Mouse (Mus musculus) cerebellum, adult 2 months (tissue): ENCODE measurements around the gene Rab3d. TPM values are rescaled to one million over a fixed set of nuclear protein-coding genes. Genes with fewer than 3 reads are reported as not detected.
A peak's percentile ranks its signal among the peaks of the same experiment; 100 is the strongest.

Source experiments
- DNase-seq, 2 experiments: peaks; one replicate each; pipeline ENCODE4 v3.0.0; 2021
- H3K27ac ChIP-seq: fragments of 200-500 bp; 2 replicates; pipeline ENCODE4 v1.5.1; 2012; ENCODE audit warnings: low read length, control low read depth, inconsistent platforms; ENCODE audit not compliant: insufficient read depth
- H3K27me3 ChIP-seq: fragments of 200-500 bp; 2 replicates; pipeline ENCODE4 v1.6.1; 2012; ENCODE audit warnings: inconsistent platforms, mild to moderate bottlenecking, low read length, moderate library complexity; ENCODE audit not compliant: control insufficient read depth, insufficient read depth
- H3K4me1 ChIP-seq: fragments of 200-500 bp; 2 replicates; pipeline ENCODE4 v1.6.1; 2011; ENCODE audit warnings: low read length; ENCODE audit not compliant: control insufficient read depth, insufficient read depth
- H3K4me3 ChIP-seq: fragments of 200-500 bp; replicated peaks from 2 replicates; pipeline ENCODE3; 2011; ENCODE audit warnings: mild to moderate bottlenecking, low read depth, low read length, control low read depth; ENCODE audit not compliant: insufficient read depth
- CTCF ChIP-seq: fragments of 200-500 bp; IDR thresholded peaks from 2 replicates; pipeline ENCODE4 v1.5.1; 2011; ENCODE audit warnings: low read depth, mild to moderate bottlenecking, control low read depth, low read length, moderate library complexity, borderline replicate concordance; ENCODE audit not compliant: insufficient read depth
- POLR2A ChIP-seq: fragments of 200-500 bp; IDR thresholded peaks from 2 replicates; pipeline ENCODE4 v1.6.1; 2011; ENCODE audit warnings: low read length, control low read depth, borderline replicate concordance; ENCODE audit not compliant: insufficient read depth
- WGBS: fragments of 180-500 bp; shearing (Covaris S2); methylation state at CpG from one replicate; pipeline ENCODE4 v1.1.7; 2018; 5-methylcytosine and 5-hydroxymethylcytosine counted together
- polyA plus RNA-seq: library from polyadenylated mRNA; depleted of rRNA; stranded (reverse); fragments of >200 nt; gene quantifications from 2 replicates; pipeline ENCODE4 v1.2.3, GENCODE M21; 2012

Gene Rab3d
- polyA plus RNA-seq, 1 experiment = 13.9 TPM

GRCm38 (mm10) chr9:21959244-21959643 lies 41.3 kb upstream of the Rab3d start:
- Histone ChIP-seq H3K4me1 (peaks cover 12% of the 10 kb centered on the region), H3K4me3 (no peak overlapping the region), H3K27ac (no peak overlapping the region), H3K27me3 (no peaks in the 10 kb centered on the region)
- no peak for DNase-seq
- TF ChIP-seq POLR2A (no peak), CTCF (no peak)
- WGBS = 88% methylated on average over 7 of the region's 7 CpGs

DNA sequence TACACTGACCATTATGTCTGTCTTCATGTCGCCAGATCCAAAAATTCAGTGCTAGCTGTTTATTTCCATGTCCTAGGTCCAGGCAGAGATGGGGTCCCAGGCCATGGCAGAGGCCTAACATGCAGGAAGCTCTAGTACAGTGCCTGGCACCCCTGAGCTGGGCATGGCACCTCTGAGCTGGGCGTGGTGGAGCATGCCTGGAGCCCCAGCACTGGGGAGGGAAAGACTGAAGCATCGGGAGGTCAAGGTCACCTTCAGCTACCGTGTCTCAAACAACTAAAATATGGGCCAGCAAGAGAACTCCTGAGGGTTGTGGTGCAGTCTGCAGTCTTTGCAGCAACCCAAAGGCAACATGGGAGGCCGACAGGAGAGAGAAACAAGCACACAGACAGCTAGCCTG lies 40.4 kb upstream of the Rab3d start:
- H3K4me1 ChIP-seq = peaks cover 7% of the 10 kb centered on the region
- no peak for TF ChIP-seq CTCF
- TF ChIP-seq POLR2A = no peak
- no peak overlapping the region for H3K4me3 ChIP-seq
- DNase-seq = no peak
- WGBS = 83% methylated on average over 5 of the region's 5 CpGs
- no peak overlapping the region for H3K27ac ChIP-seq
- no peaks in the 10 kb centered on the region for H3K27me3 ChIP-seq

DNA sequence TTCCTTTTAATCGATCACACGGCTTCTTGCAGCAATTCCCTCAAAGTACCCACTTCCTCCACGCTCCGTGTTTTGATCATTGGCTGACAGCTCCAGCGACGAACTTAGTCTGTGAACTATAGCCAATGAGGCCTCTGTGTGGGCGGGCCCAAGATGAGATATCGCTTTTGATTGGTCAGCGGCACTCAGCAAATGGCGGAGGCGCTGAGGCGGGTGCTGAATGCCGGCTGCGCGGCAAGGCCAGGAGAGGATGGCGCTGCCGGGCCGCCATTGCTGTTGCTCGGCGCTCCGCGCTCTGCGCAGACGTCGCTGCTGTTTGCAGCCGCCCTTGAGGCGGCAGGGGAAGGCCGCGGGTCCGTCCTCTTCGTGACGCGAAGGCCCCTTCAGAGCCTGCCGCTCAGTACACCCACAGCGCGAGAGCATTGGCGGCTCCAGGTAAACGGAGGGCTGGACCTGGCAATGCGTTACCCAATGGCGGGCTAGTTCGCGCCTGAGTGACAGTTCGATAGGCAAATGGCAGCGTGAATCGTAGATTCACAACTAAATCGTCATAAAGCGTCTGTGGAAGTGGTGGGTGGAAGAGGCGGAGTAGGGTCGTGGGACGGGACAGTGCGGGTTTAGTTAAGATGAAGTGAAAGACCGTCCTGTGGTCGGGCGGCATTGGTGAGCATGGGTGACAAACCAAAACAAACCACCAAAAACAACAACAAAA lies 37.7 kb upstream of the Rab3d start, which contains the start of gene Swsap1:
TSS of gene Swsap1 (plus strand) at position 186 of the 712 bp plus-strand sequence.
- no peaks in the 10 kb centered on the region for H3K4me1 ChIP-seq
- H3K4me3 ChIP-seq = peak within 1 kb of the TSS; percentile 78
- no peaks in the 10 kb centered on the region for H3K27me3 ChIP-seq
- under 1% methylated on average over 54 of the region's 54 CpGs for WGBS
- TF ChIP-seq CTCF (no peak), POLR2A (peak; percentile 63)
- peak within 1 kb of the TSS; percentile 85 for H3K27ac ChIP-seq
- DNase-seq = peak; percentile 99 to 100

DNA sequence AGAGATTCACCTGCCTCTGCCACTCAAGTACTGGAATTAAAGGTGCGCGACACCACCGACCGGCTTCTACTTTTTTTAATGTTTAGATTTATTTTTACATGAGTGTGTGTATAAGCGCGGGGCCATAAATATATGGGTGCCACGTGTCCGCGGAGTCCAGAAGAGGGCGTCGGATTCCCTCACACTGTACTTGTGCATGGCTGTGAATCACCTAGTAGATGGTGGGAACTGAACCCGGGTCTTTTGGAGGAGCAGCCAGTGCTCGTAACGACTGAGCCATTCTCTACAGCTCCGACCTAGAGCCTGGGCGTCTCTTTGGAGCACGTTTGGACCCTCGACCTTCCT lies 37.2 kb upstream of the Rab3d start:
- Histone ChIP-seq H3K27me3 (no peaks in the 10 kb centered on the region), H3K4me3 (peak overlapping the region; percentile 78), H3K4me1 (no peaks in the 10 kb centered on the region), H3K27ac (0 out of 2 replicates have a peak overlapping the region, but pooled peaks have one; percentile 2)
- peak; percentile 52; the same call in 1 of the 2 replicates for TF ChIP-seq CTCF
- no peak for TF ChIP-seq POLR2A
- DNase-seq = no peak
- 2% methylated on average over 18 of the region's 18 CpGs for WGBS

- Histone ChIP-seq H3K4me3 (no peak overlapping the region), H3K27ac (no peak overlapping the region), H3K4me1 (no peaks in the 10 kb centered on the region), H3K27me3 (no peaks in the 10 kb centered on the region)
- peak in 1 of 2 experiments; percentile 39 for DNase-seq
- WGBS = 66% methylated on average over 3 of the region's 3 CpGs
- no peak for TF ChIP-seq POLR2A
Measured at GRCm38 (mm10) chr9:21954635-21955034, 36.6 kb upstream of the Rab3d start.

DNA sequence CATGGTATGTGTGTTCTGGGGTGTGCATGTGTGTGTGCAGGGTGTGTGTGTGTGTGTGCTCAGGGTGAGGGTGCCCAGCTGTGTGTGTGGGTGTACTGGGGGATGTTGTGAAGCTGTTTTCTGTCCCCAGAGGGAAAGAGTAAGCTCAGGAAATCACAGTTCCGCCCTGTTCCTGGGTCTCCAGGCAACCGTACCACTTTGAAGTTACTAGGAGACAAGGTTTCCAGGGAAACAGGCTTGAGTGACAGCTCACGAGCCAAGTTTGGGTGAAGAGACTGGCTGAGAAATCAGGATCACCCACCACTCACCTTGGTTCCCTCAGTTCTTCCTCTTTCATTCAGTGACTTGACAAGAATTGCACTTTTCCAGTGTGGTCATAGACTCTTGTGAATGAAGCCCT lies 35.6 kb upstream of the Rab3d start:
- H3K4me3 ChIP-seq = no peak overlapping the region
- H3K4me1 ChIP-seq = no peaks in the 10 kb centered on the region
- WGBS = 49% methylated on average over 3 of the region's 3 CpGs
- no peak for TF ChIP-seq CTCF
- no peak for TF ChIP-seq POLR2A
- no peak overlapping the region for H3K27ac ChIP-seq
- DNase-seq = no peak
- no peaks in the 10 kb centered on the region for H3K27me3 ChIP-seq

GRCm38 (mm10) chr9:21951977-21952376 lies 34.0 kb upstream of the Rab3d start:
- H3K4me3 ChIP-seq = no peak overlapping the region
- no peak for DNase-seq
- H3K27ac ChIP-seq = no peak overlapping the region
- 83% methylated on average over 3 of the region's 3 CpGs for WGBS
- TF ChIP-seq POLR2A = no peak
- TF ChIP-seq CTCF = peak; percentile 34; the same call in 1 of the 2 replicates
- H3K4me1 ChIP-seq = no peaks in the 10 kb centered on the region
- H3K27me3 ChIP-seq = no peaks in the 10 kb centered on the region

DNA sequence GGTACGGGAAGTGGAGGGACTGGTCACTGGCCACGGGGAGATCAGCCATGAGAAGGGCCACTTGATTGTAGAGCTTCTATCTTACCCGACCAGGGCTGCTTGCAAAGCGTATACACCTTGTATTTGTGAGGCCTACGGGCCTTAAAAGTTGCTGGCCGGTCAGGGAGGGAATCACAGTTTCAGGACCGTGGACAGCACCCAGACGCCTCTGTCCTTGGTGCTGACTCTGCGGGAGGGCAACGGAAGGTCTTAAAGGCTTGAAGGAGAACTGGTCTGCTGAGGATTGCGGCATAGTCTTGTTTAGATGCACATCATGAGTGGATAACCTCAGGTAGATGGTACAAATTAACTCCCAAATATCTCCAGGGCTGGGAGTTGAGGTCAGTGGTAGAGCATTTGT lies 32.3 kb upstream of the Rab3d start:
- Histone ChIP-seq H3K27me3 (no peaks in the 10 kb centered on the region), H3K4me1 (no peaks in the 10 kb centered on the region), H3K27ac (no peak overlapping the region), H3K4me3 (no peak overlapping the region)
- 24% methylated on average over 11 of the region's 11 CpGs for WGBS
- no peak for DNase-seq
- TF ChIP-seq POLR2A (no peak), CTCF (no peak)
